Mouse (Mus musculus) embryonic facial prominence, embryonic 11.5 days (tissue): ENCODE results near the gene Usp8. TPM values are rescaled to one million over a fixed set of nuclear protein-coding genes. Genes with fewer than 3 reads are reported as not detected.

Experiments
- ATAC-seq: fragments of 200-750 bp; cut with Nextera tagmentation; replicated peaks from 2 replicates; pipeline ENCODE4 v1.8.0; 2017; ENCODE audit warnings: low read depth; ENCODE audit not compliant: insufficient number of reproducible peaks, low FRiP score, low TSS enrichment
- DNase-seq: peaks from one replicate; pipeline ENCODE4 v3.0.0-alpha.2; 2015; ENCODE audit warnings: low spot score
- H3K27ac ChIP-seq: fragments of 300-500 bp; sonication (generic); replicated peaks from 2 replicates; pipeline ENCODE4 v1.5.1; 2014; ENCODE audit warnings: mild to moderate bottlenecking, low read depth, low read length, control low read depth
- H3K27me3 ChIP-seq: fragments of 300-500 bp; sonication (generic); 2 replicates; pipeline ENCODE4 v1.6.1; 2014; ENCODE audit warnings: mild to moderate bottlenecking, low read length, moderate library complexity, mixed read lengths; ENCODE audit not compliant: control insufficient read depth, insufficient read depth
- H3K36me3 ChIP-seq: fragments of 300-500 bp; sonication (generic); replicated peaks from 2 replicates; pipeline ENCODE4 v1.6.1; 2014; ENCODE audit warnings: low read depth, mild to moderate bottlenecking, low read length, moderate library complexity, mixed read lengths; ENCODE audit not compliant: control insufficient read depth, insufficient read depth
- H3K4me1 ChIP-seq: fragments of 300-500 bp; sonication (generic); 2 replicates; pipeline ENCODE4 v1.6.1; 2014; ENCODE audit warnings: low read length, mixed read lengths; ENCODE audit not compliant: control insufficient read depth, insufficient read depth
- H3K4me2 ChIP-seq: fragments of 300-500 bp; sonication (generic); 2 replicates; pipeline ENCODE4 v1.6.1; 2014; ENCODE audit warnings: low read depth, mild to moderate bottlenecking, control low read depth, low read length, moderate library complexity
- H3K4me3 ChIP-seq: fragments of 300-500 bp; sonication (generic); 2 replicates; pipeline ENCODE4 v1.5.1; 2014; ENCODE audit warnings: low read depth, low read length, control low read depth
- H3K9ac ChIP-seq: fragments of 300-500 bp; sonication (generic); replicated peaks from 2 replicates; pipeline ENCODE4 v1.6.1; 2014; ENCODE audit warnings: mild to moderate bottlenecking, control low read depth, low read length
- H3K9me3 ChIP-seq: fragments of 300-500 bp; sonication (generic); replicated peaks from 2 replicates; pipeline ENCODE4 v1.6.1; 2016; ENCODE audit warnings: mild to moderate bottlenecking, low read length, inconsistent platforms, mixed read lengths; ENCODE audit not compliant: control insufficient read depth
- WGBS: fragments of 180-500 bp; shearing (Covaris S2); extraction: QIAGEN DNeasy Blood & Tissue Kit; methylation state at CpG from one replicate; pipeline ENCODE4 v1.1.7; 2014; 5-methylcytosine and 5-hydroxymethylcytosine counted together
- polyA plus RNA-seq: library from polyadenylated mRNA; unstranded; fragments of >200 nt; fragmentation: Nextera tagmentation; extraction: Ambion mirVana; gene quantifications from 2 replicates; pipeline ENCODE4 v1.2.1, GENCODE M21; 2014

Gene Usp8
- polyA plus RNA-seq, 1 experiment from 2014 or later = 52.5 TPM

GRCm38 (mm10) chr2:126708361-126708760, 1.2 kb downstream of the Usp8 start:
- Histone ChIP-seq H3K4me3 (peak overlapping the region; percentile 89; the same call in 1 of the 2 replicates), H3K4me2 (no peak overlapping the region), H3K9ac (no peak overlapping the region), H3K27me3 (no peaks in the 10 kb centered on the region), H3K36me3 (no peaks in the 10 kb centered on the region), H3K4me1 (no peaks in the 10 kb centered on the region), H3K9me3 (no peaks in the 10 kb centered on the region), H3K27ac (no peak overlapping the region)
- 85% methylated on average over 4 of the region's 4 CpGs for WGBS
- ATAC-seq (no peak), DNase-seq (no peak)

GRCm38 (mm10) chr2:126712526-126712925, 5.4 kb downstream of the Usp8 start:
- no peaks in the 10 kb centered on the region for H3K9me3 ChIP-seq
- H3K9ac ChIP-seq = no peak overlapping the region
- WGBS = 95% methylated on average over 5 of the region's 5 CpGs
- no peaks in the 10 kb centered on the region for H3K36me3 ChIP-seq
- H3K27me3 ChIP-seq = no peaks in the 10 kb centered on the region
- DNase-seq = no peak
- H3K4me1 ChIP-seq = no peaks in the 10 kb centered on the region
- no peak overlapping the region for H3K27ac ChIP-seq
- no peak overlapping the region for H3K4me2 ChIP-seq
- no peak overlapping the region for H3K4me3 ChIP-seq
- ATAC-seq = no peak

DNA sequence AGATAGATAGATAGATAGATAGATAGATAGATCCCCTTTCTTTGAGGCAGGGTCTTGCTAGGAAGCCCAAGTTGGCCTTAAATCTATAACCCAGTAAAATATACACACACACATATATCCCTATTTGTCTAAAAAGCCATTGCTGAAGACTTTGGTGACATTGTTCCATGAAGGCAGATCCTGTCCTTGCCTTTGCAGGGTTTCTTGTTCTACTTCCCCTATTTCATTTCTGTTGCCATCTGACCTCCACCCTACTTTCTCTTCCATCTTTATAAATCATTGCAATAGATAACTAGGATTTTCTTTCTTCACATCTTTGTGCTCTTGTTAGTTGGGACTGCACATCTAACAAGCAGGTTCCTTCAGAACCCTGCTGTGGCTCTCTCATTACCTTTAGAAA, 5.8 kb downstream of the Usp8 start:
- Histone ChIP-seq H3K36me3 (no peaks in the 10 kb centered on the region), H3K27me3 (no peaks in the 10 kb centered on the region), H3K4me1 (no peaks in the 10 kb centered on the region), H3K4me3 (no peak overlapping the region), H3K9ac (no peak overlapping the region), H3K27ac (no peak overlapping the region), H3K4me2 (no peak overlapping the region), H3K9me3 (no peaks in the 10 kb centered on the region)
- DNase-seq (no peak), ATAC-seq (no peak)

DNA sequence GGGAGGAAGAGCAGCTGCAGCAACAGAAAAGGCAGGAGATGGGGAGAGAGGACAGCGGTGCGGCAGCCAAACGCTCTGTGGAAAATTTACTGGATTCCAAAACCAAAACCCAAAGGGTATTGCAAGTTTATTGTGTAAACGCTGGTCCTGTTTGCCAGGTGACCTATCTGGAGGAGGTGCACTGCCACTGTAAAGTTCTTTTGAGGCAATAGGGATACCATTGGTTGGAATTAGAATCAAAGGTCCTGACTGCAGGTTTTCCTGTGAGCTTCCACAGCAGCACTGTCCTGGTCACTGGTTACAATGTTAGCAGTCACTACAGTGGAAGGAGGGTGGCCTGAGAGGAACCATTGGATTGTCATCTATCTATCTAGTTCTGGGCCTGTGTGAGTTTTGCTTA, 22.1 kb downstream of the Usp8 start:
- Histone ChIP-seq H3K27me3 (no peaks in the 10 kb centered on the region), H3K27ac (no peak overlapping the region), H3K4me3 (no peak overlapping the region), H3K4me1 (no peaks in the 10 kb centered on the region), H3K9me3 (no peaks in the 10 kb centered on the region), H3K4me2 (no peak overlapping the region), H3K36me3 (0 out of 2 replicates have a peak, but pooled peaks cover 3% of the 10 kb centered on the region), H3K9ac (no peak overlapping the region)
- no peak for ATAC-seq
- DNase-seq = no peak
- 94% methylated on average over 4 of the region's 4 CpGs for WGBS

- Histone ChIP-seq H3K9me3 (no peaks in the 10 kb centered on the region), H3K9ac (no peak overlapping the region), H3K27ac (no peak overlapping the region), H3K36me3 (0 out of 2 replicates have a peak, but pooled peaks cover 3% of the 10 kb centered on the region), H3K4me1 (no peaks in the 10 kb centered on the region), H3K4me3 (no peak overlapping the region), H3K4me2 (no peak overlapping the region), H3K27me3 (no peaks in the 10 kb centered on the region)
- WGBS = 84% methylated on average over 2 of the region's 2 CpGs
- DNase-seq (no peak), ATAC-seq (no peak)
Measured at GRCm38 (mm10) chr2:126730502-126730901, 23.4 kb downstream of the Usp8 start.

- Histone ChIP-seq H3K36me3 (peaks cover 7% of the 10 kb centered on the region; the same call in 1 of the 2 replicates), H3K27me3 (no peaks in the 10 kb centered on the region)
- WGBS = 85% methylated on average over 6 of the region's 6 CpGs
Measured at GRCm38 (mm10) chr2:126735339-126736073, 28.4 kb downstream of the Usp8 start.

GRCm38 (mm10) chr2:126740314-126740713, 33.2 kb downstream of the Usp8 start:
- no peaks in the 10 kb centered on the region for H3K9me3 ChIP-seq
- no peak overlapping the region for H3K27ac ChIP-seq
- no peaks in the 10 kb centered on the region for H3K4me1 ChIP-seq
- H3K9ac ChIP-seq = no peak overlapping the region
- no peaks in the 10 kb centered on the region for H3K27me3 ChIP-seq
- WGBS = 98% methylated on average over 2 of the region's 2 CpGs
- H3K4me3 ChIP-seq = no peak overlapping the region
- ATAC-seq (no peak), DNase-seq (no peak)
- H3K4me2 ChIP-seq = no peak overlapping the region
- peaks cover 6% of the 10 kb centered on the region; the same call in 1 of the 2 replicates for H3K36me3 ChIP-seq

More at GRCm38 (mm10) chr2:126735339-126736073, 28.4 kb downstream of the Usp8 start:
- Histone ChIP-seq H3K4me1 (no peaks in the 10 kb centered on the region), H3K4me3 (no peak overlapping the region), H3K9ac (no peak overlapping the region), H3K9me3 (no peaks in the 10 kb centered on the region), H3K4me2 (no peak overlapping the region), H3K27ac (no peak overlapping the region)
- ATAC-seq (no peak), DNase-seq (no peak)

- Histone ChIP-seq H3K36me3 (peaks cover 6% of the 10 kb centered on the region; the same call in 1 of the 2 replicates), H3K4me1 (no peaks in the 10 kb centered on the region), H3K4me3 (no peak overlapping the region), H3K27ac (no peak overlapping the region), H3K9ac (no peak overlapping the region), H3K27me3 (no peaks in the 10 kb centered on the region), H3K9me3 (no peaks in the 10 kb centered on the region), H3K4me2 (no peak overlapping the region)
- WGBS = 89% methylated on average over 5 of the region's 5 CpGs
- DNase-seq = no peak
- ATAC-seq = no peak
Measured at GRCm38 (mm10) chr2:126743389-126743788, 36.3 kb downstream of the Usp8 start.
